ENCODE assay signal across 9 mouse cellular contexts in the genomic region with DNA sequence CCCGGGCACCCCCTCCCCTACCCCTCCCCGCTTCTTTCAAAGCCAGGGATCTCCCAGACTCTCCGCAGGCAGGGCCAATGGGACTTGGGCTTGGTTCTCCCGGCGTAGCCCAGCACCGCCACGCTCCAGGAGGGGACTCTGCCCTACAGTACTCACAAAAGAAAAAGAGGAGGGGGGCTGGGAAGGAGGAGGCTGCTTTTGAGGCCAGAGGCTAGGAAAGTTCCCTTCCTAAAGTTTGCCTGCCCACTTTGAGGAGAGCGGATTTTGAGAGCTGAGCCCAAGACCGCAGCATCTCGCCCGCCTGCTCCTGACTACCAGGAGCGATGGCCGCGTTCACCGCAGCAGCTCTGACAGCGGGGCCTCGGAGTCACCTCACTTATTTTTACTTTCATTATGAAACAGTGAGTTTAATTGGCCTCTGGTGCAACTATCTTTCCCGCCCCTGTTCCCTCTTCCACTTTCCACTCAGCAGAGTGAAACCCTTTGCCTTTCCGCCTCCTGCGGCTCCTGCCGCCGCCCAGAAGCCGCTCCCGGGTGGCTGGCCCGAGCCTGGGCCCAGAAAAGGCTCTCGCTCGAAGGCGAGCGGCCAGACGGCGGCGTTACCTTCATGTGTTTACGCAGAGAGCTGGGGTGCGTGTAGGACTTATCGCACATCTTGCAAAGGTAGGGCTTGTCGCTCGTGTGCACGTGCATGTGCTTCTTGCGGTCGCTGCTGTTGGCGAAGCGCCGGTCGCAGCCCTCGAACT. TPM values are rescaled to one million over a fixed set of nuclear protein-coding genes. Genes with fewer than 3 reads are reported as not detected.
DNase-seq lines count a peak whose midpoint lies in the region; ATAC-seq and TF ChIP-seq lines count a peak whose summit lies in the region.
"Had no signal": no experiment of that assay in that cellular context is flagged by ENCODE, and none has a peak within 500 bp of the region (broad histone marks: within the 10 kb centered on the region; RNA-seq: fewer than 3 reads in every experiment).

A gene (plus strand): TSS at position 558 of the 746 bp plus-strand sequence.

- DNase-seq in adrenal gland, adult 2 months = peak; percentile 9
- DNase-seq in adrenal gland, adult 8-10 months = no peak
- no peak for DNase-seq in thymus, adult 2 months
- no peak for DNase-seq in thymus, postnatal 10 days (ENCODE audit: low spot score in 2 of 2)
- no peak for DNase-seq in urinary bladder, postnatal 25 days (ENCODE audit: low spot score)
- no peak for DNase-seq in ovary, adult 18-20 months (ENCODE audit: low spot score)

- ATAC-seq in hindbrain, embryonic 12.5 days (ENCODE audit: low FRiP score) = peak; percentile 61
- ATAC-seq in megakaryocyte-erythroid progenitor cell, adult 5-6 weeks (replicated peaks; ENCODE audit: low FRiP score, low TSS enrichment, poor library complexity, severe bottlenecking) = peak; percentile 49; the same call in 1 of the 2 replicates

- H3K36me3 ChIP-seq in thymus, adult 2 months (ENCODE audit: control insufficient read depth, insufficient read depth, low read length) = no peaks in the 10 kb centered on the region
- no peaks in the 10 kb centered on the region for H3K36me3 ChIP-seq in hindbrain, embryonic 12.5 days

- H3K9me3 ChIP-seq in hindbrain, embryonic 12.5 days (replicated peaks) = no peaks in the 10 kb centered on the region

- H3K9ac ChIP-seq in hindbrain, embryonic 12.5 days = peak within 1 kb of the TSS; percentile 76

- no peak for TF ChIP-seq CTCF in thymus, adult 2 months (IDR thresholded peaks at IDR 0.05; ENCODE audit: borderline replicate concordance, control insufficient read depth, extremely low read depth, insufficient read depth, low read length, poor library complexity)

- no peak for TF ChIP-seq POLR2A in thymus, adult 2 months (IDR thresholded peaks at IDR 0.05; ENCODE audit: control insufficient read depth, extremely low read depth, insufficient read depth, low read length, poor library complexity)

- 5% methylated on average over 45 of the region's 45 CpGs for WGBS in thymus, adult 2 months
- WGBS in hindbrain, embryonic 12.5 days = under 1% methylated on average over 44 of the region's 45 CpGs

- H3K27me3 ChIP-seq in thymus, adult 2 months (ENCODE audit: control insufficient read depth, insufficient read depth, low read length) = peaks cover 22% of the 10 kb centered on the region; the same call in 1 of the 2 replicates
- peaks cover 56% of the 10 kb centered on the region for H3K27me3 ChIP-seq in hindbrain, embryonic 12.5 days

- H3K4me3 ChIP-seq in thymus, adult 2 months (ENCODE audit: control insufficient read depth, insufficient read depth, low read length) = peak within 1 kb of the TSS; percentile 7; the same call in 1 of the 2 replicates
- H3K4me3 ChIP-seq in hindbrain, embryonic 12.5 days = peak within 1 kb of the TSS; percentile 65
- H3K4me3 ChIP-seq: erythroblast, embryonic 14.5 days had no signal

- peak within 1 kb of the TSS; percentile 46 for H3K4me2 ChIP-seq in hindbrain, embryonic 12.5 days (replicated peaks)

- no peak within 1 kb of the TSS for H3K27ac ChIP-seq in thymus, adult 2 months (ENCODE audit: control insufficient read depth, insufficient read depth, low read length)
- peak within 1 kb of the TSS; percentile 96 for H3K27ac ChIP-seq in hindbrain, embryonic 12.5 days

- H3K4me1 ChIP-seq in thymus, adult 2 months (replicated peaks; ENCODE audit: control insufficient read depth, insufficient read depth, low read length) = peaks cover 5% of the 10 kb centered on the region; the same call in 1 of the 2 replicates
- no peaks in the 10 kb centered on the region for H3K4me1 ChIP-seq in hindbrain, embryonic 12.5 days

RNA-seq across cellular contexts. Expression of the gene that starts here (rescaled TPM):
- not detected for total RNA-seq in adrenal gland, adult 2 months (2021)
- not detected in 2 replicates for polyA plus RNA-seq in adrenal gland, adult 2 months (2012; rRNA removed)
- not detected for total RNA-seq in adrenal gland, adult 8-10 months (2022)
- not detected in 2 replicates for polyA plus RNA-seq in thymus, adult 2 months (2012; rRNA removed)
- polyA plus RNA-seq in hindbrain, embryonic 12.5 days (2016; fragmentation: Nextera tagmentation; extraction: Ambion mirVana) = 54.0 and 55.0 TPM in 2 replicates
- not detected in 2 replicates for total RNA-seq in megakaryocyte-erythroid progenitor cell, adult 5-6 weeks (2014; fragmentation: Nextera tagmentation)
- total RNA-seq in megakaryocyte-erythroid progenitor cell, adult 5-6 weeks (2017) = not detected in 2 replicates

Comparison
In these comparisons a context has a peak if more than half of its experiments do, and no peak if none do; other contexts are left out.
1. RNA of the gene that starts here (polyA plus RNA-seq): 54.0 to 55.0 TPM in hindbrain, embryonic 12.5 days; not detected in adrenal gland, adult 2 months and not detected in thymus, adult 2 months; every median in the first group is over 10 times any median in the second.
2. Peak in DNase-seq in adrenal gland, adult 2 months; RNA of the gene not detected or under 1 TPM.
3. Peak in ATAC-seq in megakaryocyte-erythroid progenitor cell, adult 5-6 weeks; RNA of the gene not detected or under 1 TPM.